Mouse (Mus musculus) CD4-positive, CD25-positive, alpha-beta regulatory T cell, adult 4 months (primary cell): ENCODE data around the gene Adpgk. TPM values are rescaled to one million over a fixed set of nuclear protein-coding genes. Genes with fewer than 3 reads are reported as not detected.

Experiments
- polyA plus RNA-seq, 2 experiments: library from polyadenylated mRNA; unstranded; fragments of 100-300 nt; shearing (Covaris generic); gene quantifications; one replicate each; pipeline ENCODE4 v1.2.1; 2017

Gene Adpgk
- polyA plus RNA-seq, 2 experiments from 2014 or later = 8.0 to 13.8 TPM

Other genes with a start within 250 kb of the Adpgk start
- 10 to 100 TPM; 15.7 to 18.1 TPM for gene Bbs4, start 62.0 kb downstream of the Adpgk start, polyA plus RNA-seq
- 10 to 100 TPM; 29.6 to 30.0 TPM for gene Arih1, start 195.1 kb downstream of the Adpgk start, polyA plus RNA-seq
- 10 to 100 TPM; 37.1 to 56.0 TPM for gene Hexa, start 248.0 kb downstream of the Adpgk start, polyA plus RNA-seq
- 1 to 10 TPM in 1 of 2 experiments, under 1 TPM in 1; 0.89 to 1.4 TPM for gene Tmem202, start 248.3 kb downstream of the Adpgk start, polyA plus RNA-seq